Mouse (Mus musculus): Measurements from ENCODE around the gene Hddc3. TPM values are rescaled to one million over a fixed set of nuclear protein-coding genes. Genes with fewer than 3 reads are reported as not detected.

Gene Hddc3
- polyA plus RNA-seq, 1 experiment from 2014 or later, result 16.1 TPM

DNA sequence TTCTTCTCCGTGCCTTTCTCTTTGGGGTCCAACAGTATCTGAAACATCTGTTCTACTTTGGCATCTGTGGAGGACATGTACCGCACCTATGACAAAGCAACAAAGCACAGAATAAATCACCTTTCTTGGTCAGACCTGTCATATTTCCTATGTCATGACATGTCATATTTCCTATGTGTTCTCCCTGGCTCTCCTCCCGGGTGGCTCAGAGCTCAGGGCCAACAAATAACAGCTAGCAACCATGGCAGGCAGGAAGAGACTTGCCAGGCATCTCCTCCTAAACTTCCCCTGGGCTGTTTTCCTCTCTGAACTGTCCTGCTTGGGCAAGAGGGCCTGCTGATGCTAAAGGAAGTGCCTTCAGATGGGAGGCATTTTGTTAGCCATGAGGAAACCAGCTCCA, 6.0 kb upstream of the Hddc3 start:
- no peaks in the 10 kb centered on the region for H3K27me3 ChIP-seq
- WGBS, result 85% methylated on average over 3 of the region's 3 CpGs
- H3K9ac ChIP-seq, result no peak overlapping the region
- no peak overlapping the region for H3K27ac ChIP-seq
- H3K4me3 ChIP-seq, result no peak overlapping the region
- no peak for ATAC-seq (replicated peaks; ENCODE audit: insufficient number of reproducible peaks, insufficient read depth, low FRiP score, low read depth)
- H3K36me3 ChIP-seq, result peaks cover 54% of the 10 kb centered on the region
- no peak overlapping the region for H3K4me2 ChIP-seq
- no peaks in the 10 kb centered on the region for H3K9me3 ChIP-seq (replicated peaks)
- H3K4me1 ChIP-seq (replicated peaks), result peaks cover 20% of the 10 kb centered on the region

DNA sequence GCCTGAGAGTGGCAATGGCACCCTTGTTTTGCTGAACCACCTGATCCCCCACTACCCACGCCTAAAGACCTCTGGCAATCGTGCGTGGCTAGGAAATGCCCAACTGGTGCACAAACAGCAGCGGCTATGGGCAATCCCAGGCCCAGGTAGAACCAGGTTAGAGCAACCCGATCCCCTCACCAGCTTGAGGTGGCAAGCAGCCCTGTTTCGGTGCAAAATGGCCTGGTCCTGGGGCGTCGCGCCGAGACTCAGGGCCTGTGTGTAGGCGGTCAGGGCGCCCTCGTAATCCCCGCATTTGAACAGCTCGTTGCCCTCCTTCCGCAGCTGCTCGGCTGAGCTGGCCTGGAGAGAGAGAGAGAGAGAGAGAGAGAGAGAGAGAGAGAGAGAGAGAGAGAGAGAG, 3.5 kb upstream of the Hddc3 start:
- Histone ChIP-seq H3K4me2 (peak overlapping the region; percentile 83), H3K36me3 (peaks cover 32% of the 10 kb centered on the region), H3K9me3 (replicated peaks) (no peaks in the 10 kb centered on the region), H3K27ac (peak overlapping the region; percentile 43), H3K9ac (peak overlapping the region; percentile 56), H3K4me3 (peak overlapping the region; percentile 75), H3K4me1 (replicated peaks) (peaks cover 35% of the 10 kb centered on the region), H3K27me3 (no peaks in the 10 kb centered on the region)
- no peak for ATAC-seq (replicated peaks; ENCODE audit: insufficient number of reproducible peaks, insufficient read depth, low FRiP score, low read depth)
- WGBS, result 8% methylated on average over 17 of the region's 17 CpGs

DNA sequence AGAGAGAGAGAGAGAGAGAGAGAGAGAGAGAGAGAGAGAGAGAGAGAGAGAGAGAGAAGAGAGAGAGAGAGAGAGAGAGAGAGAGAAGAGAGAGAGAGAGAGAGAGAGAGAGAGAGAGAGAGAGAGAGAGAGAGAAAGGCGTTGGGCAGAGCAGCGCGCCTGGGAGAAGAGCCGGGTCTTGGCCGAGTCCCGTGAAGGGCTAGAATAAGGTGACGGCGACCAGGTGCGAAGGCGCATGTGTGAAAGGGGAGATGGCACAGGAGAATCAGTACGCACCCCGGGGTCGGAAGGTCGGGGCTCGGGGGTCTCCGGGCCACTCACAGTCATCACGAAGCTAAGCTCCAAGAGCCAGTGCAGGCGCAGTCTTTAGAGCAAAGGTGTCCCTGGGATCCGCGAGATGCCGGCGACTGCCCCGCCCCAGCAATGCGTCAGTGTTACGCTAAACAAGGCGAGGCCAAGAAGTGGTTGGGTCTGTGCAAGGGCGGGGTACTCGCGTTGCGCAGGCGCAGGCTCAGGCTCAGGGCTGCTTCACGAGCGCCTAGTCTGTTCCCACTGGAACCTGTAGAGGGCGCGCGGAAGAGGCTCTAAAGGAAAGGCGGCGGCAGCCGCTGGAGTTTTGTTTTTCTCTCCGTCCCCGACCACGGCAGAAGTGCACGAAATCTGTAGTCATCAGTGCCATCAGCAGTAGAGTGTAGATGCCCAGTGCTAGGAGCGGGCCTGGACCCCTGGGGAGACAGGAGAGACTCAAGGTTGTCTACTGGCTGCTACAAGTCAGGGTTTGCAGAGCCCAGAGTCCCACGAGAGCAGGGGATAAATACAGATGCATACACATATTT, 2.9 kb upstream of the Hddc3 start:
- Histone ChIP-seq H3K9me3 (replicated peaks) (no peaks in the 10 kb centered on the region), H3K4me1 (replicated peaks) (peaks cover 35% of the 10 kb centered on the region), H3K27me3 (no peaks in the 10 kb centered on the region), H3K4me3 (peak overlapping the region; percentile 75), H3K36me3 (peaks cover 25% of the 10 kb centered on the region), H3K9ac (peak overlapping the region; percentile 67), H3K4me2 (peak overlapping the region; percentile 83), H3K27ac (peak overlapping the region; percentile 90)
- peak; percentile 98 for ATAC-seq (replicated peaks; ENCODE audit: insufficient number of reproducible peaks, insufficient read depth, low FRiP score, low read depth)
- WGBS, result under 1% methylated on average over 45 of the region's 45 CpGs

DNA sequence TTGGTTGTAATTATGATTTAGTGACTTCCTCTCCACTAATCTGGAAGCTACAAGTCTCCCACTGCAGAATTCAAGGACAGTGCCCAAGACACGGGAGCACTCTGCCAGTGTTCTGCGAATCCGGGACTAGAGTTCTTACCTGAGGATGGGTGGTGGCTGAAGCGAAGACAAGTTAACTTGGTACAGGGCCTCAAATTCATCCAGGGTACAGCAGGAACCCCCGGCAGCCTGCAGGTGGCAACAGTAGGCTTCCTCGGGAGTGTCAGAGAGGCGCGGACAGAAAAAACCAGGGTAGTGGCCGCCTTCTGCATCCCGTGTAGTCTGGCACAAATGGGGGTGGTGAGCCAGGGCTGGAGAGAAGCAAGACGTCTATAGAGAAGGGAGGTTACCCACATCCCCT, 2.1 kb upstream of the Hddc3 start, which contains the start of gene Unc45a:
TSS of gene Unc45a (minus strand) at position 213 of the 400 bp plus-strand sequence.
- peak; percentile 61 for ATAC-seq (replicated peaks; ENCODE audit: insufficient number of reproducible peaks, insufficient read depth, low FRiP score, low read depth)
- Histone ChIP-seq H3K9ac (peak within 1 kb of the TSS; percentile 67), H3K27ac (peak within 1 kb of the TSS; percentile 90), H3K4me3 (peak within 1 kb of the TSS; percentile 75), H3K9me3 (replicated peaks) (no peaks in the 10 kb centered on the region), H3K27me3 (no peaks in the 10 kb centered on the region), H3K36me3 (peaks cover 17% of the 10 kb centered on the region), H3K4me2 (peak within 1 kb of the TSS; percentile 83), H3K4me1 (replicated peaks) (peaks cover 35% of the 10 kb centered on the region)
- 1% methylated on average over 11 of the region's 11 CpGs for whole genome bisulfite sequencing

DNA sequence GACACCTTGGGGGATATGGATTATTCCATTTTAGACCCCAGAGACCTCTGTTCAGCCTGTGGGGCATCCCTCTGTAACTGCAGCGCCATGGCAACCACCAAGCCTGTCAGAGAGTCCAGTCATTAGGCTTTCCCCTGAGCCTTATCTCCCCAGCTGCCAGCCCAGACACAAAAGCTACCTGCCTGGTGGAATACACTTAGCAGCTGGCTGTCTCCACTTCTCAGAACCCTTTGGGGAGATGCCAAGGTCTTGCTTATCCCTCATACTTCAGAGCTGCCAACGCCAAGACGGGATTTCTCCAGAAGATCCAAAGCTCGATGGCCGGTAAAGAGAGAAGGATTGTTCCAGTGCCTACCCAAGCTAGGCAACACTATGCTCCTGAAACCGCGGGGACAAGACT, 1.1 kb upstream of the Hddc3 start:
- 57% methylated on average over 7 of the region's 7 CpGs for WGBS
- H3K4me3 ChIP-seq, result no peak overlapping the region
- no peaks in the 10 kb centered on the region for H3K27me3 ChIP-seq
- no peak for ATAC-seq (replicated peaks; ENCODE audit: insufficient number of reproducible peaks, insufficient read depth, low FRiP score, low read depth)
- H3K27ac ChIP-seq, result no peak overlapping the region
- peaks cover 7% of the 10 kb centered on the region for H3K36me3 ChIP-seq
- H3K9me3 ChIP-seq (replicated peaks), result no peaks in the 10 kb centered on the region
- no peak overlapping the region for H3K4me2 ChIP-seq
- peaks cover 39% of the 10 kb centered on the region for H3K4me1 ChIP-seq (replicated peaks)
- H3K9ac ChIP-seq, result no peak overlapping the region

DNA sequence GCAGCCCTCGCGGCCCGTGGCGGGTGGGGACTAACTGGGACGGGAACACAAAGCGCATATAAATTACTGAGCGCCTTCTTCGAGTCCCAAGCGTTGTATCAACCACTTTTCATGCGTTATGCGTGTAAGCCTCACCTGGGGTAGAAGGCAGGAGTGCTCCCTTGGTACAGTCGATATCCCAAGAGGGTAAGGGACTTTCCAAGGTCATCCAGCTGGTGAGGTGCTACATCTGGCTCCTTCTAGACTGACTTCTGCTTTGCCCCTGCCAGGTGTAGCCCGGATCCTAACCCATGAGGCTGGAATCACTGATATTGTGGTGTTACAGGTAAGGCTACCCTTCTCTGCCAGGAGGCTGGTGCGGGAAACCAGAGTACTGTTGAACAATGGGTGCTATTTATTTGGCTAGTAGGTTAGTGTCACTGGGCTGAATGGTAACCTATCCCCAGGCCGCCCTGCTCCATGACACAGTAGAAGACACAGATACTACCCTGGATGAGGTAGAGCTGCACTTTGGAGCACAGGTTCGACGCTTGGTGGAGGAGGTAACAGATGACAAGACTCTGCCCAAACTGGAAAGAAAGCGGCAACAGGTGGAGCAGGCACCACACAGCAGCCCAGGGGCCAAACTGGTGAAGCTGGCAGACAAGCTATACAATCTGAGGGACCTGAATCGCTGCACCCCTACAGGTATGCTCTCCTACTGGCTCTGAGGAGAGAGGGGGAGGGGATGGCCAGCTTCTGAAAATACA, 540 bp downstream of the Hddc3 start:
- Histone ChIP-seq H3K4me1 (replicated peaks) (peaks cover 40% of the 10 kb centered on the region), H3K27me3 (no peaks in the 10 kb centered on the region), H3K9ac (peak overlapping the region; percentile 72), H3K4me2 (peak overlapping the region; percentile 83), H3K4me3 (peak overlapping the region; percentile 58), H3K36me3 (no peaks in the 10 kb centered on the region), H3K9me3 (replicated peaks) (no peaks in the 10 kb centered on the region), H3K27ac (peak overlapping the region; percentile 75)
- WGBS, result 22% methylated on average over 19 of the region's 19 CpGs
- ATAC-seq (replicated peaks; ENCODE audit: insufficient number of reproducible peaks, insufficient read depth, low FRiP score, low read depth), result no peak

DNA sequence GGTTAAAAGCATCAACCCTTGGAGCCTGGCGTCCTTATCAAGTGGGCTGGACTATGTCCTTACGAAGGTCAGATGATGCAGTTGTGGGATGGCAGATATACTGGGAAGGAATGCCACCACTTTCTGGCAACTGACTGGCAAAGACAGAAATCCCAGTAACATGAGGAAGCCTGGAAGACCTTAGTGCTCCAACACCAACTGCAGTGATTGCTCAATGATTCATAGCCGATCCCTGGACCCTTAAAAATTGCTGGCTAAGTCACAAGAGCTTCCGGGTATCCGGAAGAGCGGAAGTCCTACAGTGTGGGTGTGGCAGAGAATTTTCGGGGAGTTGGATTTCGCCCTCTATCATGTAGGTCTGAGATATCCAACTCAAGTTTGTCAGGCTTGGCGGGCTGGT, 3.3 kb downstream of the Hddc3 start:
- peaks cover 13% of the 10 kb centered on the region; the same call in 1 of the 2 replicates for H3K36me3 ChIP-seq
- no peaks in the 10 kb centered on the region for H3K27me3 ChIP-seq
- ATAC-seq (replicated peaks; ENCODE audit: insufficient number of reproducible peaks, insufficient read depth, low FRiP score, low read depth), result no peak
- no peak overlapping the region for H3K27ac ChIP-seq
- no peaks in the 10 kb centered on the region for H3K9me3 ChIP-seq (replicated peaks)
- H3K4me3 ChIP-seq, result no peak overlapping the region
- peaks cover 23% of the 10 kb centered on the region for H3K4me1 ChIP-seq (replicated peaks)
- WGBS, result 81% methylated on average over 9 of the region's 9 CpGs
- no peak overlapping the region for H3K9ac ChIP-seq
- no peak overlapping the region for H3K4me2 ChIP-seq

DNA sequence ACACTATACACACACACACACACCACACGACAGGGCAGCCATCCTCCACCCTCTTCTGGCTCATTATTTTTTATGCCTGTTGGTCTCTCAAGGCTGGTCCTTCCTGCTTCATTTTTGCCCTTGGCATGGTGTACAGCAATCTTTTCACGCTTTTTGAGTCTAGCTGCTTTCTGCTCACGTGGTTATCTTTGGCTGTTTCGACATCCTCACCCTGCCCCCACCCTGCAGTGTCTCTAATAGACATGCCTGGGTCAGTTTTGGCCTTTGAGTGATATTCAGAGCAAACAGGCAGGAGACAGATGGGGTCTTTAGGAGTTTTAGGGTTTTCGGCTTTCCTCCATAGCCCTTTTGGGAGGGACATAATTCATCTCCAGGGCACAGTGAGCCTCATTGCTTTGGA, 3.9 kb downstream of the Hddc3 start:
- Histone ChIP-seq H3K27me3 (no peaks in the 10 kb centered on the region), H3K4me1 (replicated peaks) (peaks cover 21% of the 10 kb centered on the region), H3K27ac (no peak overlapping the region), H3K4me2 (no peak overlapping the region), H3K4me3 (no peak overlapping the region), H3K36me3 (peaks cover 16% of the 10 kb centered on the region; the same call in 1 of the 2 replicates), H3K9ac (no peak overlapping the region), H3K9me3 (replicated peaks) (no peaks in the 10 kb centered on the region)
- ATAC-seq (replicated peaks; ENCODE audit: insufficient number of reproducible peaks, insufficient read depth, low FRiP score, low read depth), result no peak
- WGBS, result 61% methylated on average over 5 of the region's 5 CpGs

DNA sequence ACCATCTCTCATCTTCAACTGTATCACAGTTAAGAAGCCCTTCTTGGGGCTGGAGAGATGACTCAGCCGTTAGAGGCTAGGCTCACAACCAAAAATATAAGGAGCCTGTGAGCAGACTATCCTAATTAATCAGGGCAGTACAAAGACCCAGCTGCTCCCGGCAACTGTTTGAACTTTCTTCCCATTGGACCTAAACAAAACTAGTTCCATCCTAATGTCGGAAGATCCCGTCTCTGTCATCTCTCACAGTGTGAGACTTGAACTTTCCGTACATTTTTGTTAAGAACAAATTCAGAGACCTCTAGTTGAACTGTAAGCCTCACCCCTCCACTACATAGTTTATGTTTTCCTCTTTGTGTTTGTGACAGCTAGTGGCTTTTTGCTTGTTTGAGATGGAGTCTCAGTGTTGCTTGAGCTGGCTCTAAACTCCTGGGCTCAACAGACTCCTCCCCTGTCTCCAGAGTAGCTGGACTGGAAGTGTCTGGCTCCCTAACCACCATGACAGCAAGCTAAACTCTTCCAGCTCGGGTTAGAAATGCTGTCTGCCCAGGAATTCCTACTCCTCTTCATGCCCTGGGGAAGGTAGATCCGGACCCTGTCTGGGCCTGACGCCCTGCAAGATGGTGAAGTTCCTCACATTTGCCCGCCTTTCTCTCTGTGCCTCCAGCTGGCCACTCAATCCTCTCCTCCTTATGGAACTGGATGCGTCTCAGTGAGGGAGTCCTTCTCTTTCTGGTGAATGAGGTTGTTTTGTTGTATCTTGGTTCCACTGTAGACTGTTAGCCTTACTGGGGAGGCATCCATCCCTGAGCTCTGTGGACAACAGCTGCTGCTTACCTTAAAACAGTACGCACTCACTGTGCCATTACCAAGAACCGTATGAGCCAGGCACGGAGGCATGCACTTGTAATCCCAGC, 5.0 kb downstream of the Hddc3 start:
- ATAC-seq (replicated peaks; ENCODE audit: insufficient number of reproducible peaks, insufficient read depth, low FRiP score, low read depth), result no peak

DNA sequence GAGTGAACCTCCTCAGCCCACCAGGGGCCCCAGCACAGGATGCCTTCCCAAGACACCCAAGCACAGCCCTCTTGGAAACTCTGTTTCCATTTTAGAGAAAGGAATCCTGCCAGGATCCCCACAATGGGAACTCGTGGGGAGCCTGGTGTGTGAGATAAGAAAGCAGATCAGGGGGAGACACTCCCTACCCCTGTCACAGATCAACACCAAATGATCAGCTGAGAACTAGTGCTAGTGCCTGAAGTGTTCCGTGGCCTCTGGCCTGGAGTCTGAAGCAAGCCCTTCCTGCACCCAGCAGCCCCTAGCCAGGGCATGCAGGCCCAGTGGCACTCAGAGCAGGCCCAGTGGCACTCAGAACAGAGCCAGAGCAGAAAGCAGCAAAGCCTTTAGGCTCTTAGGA, 7.9 kb downstream of the Hddc3 start:
- Histone ChIP-seq H3K27ac (no peak overlapping the region), H3K4me1 (replicated peaks) (peaks cover 6% of the 10 kb centered on the region; the same call in 1 of the 2 replicates)
- 67% methylated on average over 2 of the region's 2 CpGs for WGBS

More for the DNA sequence above, 5.0 kb downstream of the Hddc3 start:
- Histone ChIP-seq H3K27ac (0 out of 2 replicates have a peak overlapping the region, but pooled peaks have one; percentile 27), H3K9me3 (replicated peaks) (no peaks in the 10 kb centered on the region), H3K27me3 (no peaks in the 10 kb centered on the region), H3K4me2 (no peak overlapping the region), H3K36me3 (peaks cover 22% of the 10 kb centered on the region), H3K4me1 (replicated peaks) (peaks cover 14% of the 10 kb centered on the region), H3K4me3 (no peak overlapping the region), H3K9ac (no peak overlapping the region)
- WGBS, result 64% methylated on average over 13 of the region's 13 CpGs

More for the DNA sequence above, 7.9 kb downstream of the Hddc3 start:
- H3K4me3 ChIP-seq, result no peak overlapping the region
- H3K4me2 ChIP-seq, result no peak overlapping the region
- peaks cover 29% of the 10 kb centered on the region for H3K36me3 ChIP-seq
- H3K9me3 ChIP-seq (replicated peaks), result no peaks in the 10 kb centered on the region
- H3K9ac ChIP-seq, result no peak overlapping the region
- no peak for ATAC-seq (replicated peaks; ENCODE audit: insufficient number of reproducible peaks, insufficient read depth, low FRiP score, low read depth)
- H3K27me3 ChIP-seq, result no peaks in the 10 kb centered on the region

Measured in heart, embryonic 15.5 days (tissue).